In genomic region chr13:67375050-67375911, GRCm38 (mm10) we compare ENCODE assay signal across 8 mouse cellular contexts. TPM values are rescaled to one million over a fixed set of nuclear protein-coding genes. Genes with fewer than 3 reads are reported as not detected.
A peak's percentile ranks its signal among the peaks of the same experiment; 100 is the strongest.
DNase-seq lines count a peak whose midpoint lies in the region; ATAC-seq lines count a peak whose summit lies in the region.
"Not testable (repeated sequence)": the region's sequence is repeated elsewhere in the genome, so short reads cannot be mapped to it uniquely, and the experiment has no call there.

Gm28041 (minus strand) TSS chr13:67375733.
Zfp456 (minus strand) TSS chr13:67375810.

- H3K27me3 ChIP-seq in embryonic facial prominence, embryonic 10.5 days (replicated peaks; ENCODE audit: low read depth, poor library complexity, severe bottlenecking); intestine, embryonic 15.5 days (replicated peaks): not testable (repeated sequence)

- intact Hi-C loops in left cerebral cortex, postnatal 25 days (cut with DNase I), result not testable (repeated sequence)

- WGBS in embryonic facial prominence, embryonic 10.5 days, result 21% methylated on average over 15 of the region's 15 CpGs
- 21% methylated on average over 15 of the region's 15 CpGs for WGBS in intestine, embryonic 15.5 days

- not testable (repeated sequence) for H3K9me3 ChIP-seq in embryonic facial prominence, embryonic 10.5 days; intestine, embryonic 15.5 days

- peak within 1 kb of the TSS; percentile 60 for H3K4me2 ChIP-seq in intestine, embryonic 15.5 days (replicated peaks)

- peak within 1 kb of the TSS; percentile 36 for H3K9ac ChIP-seq in intestine, embryonic 15.5 days

- peak; percentile 63 for DNase-seq in adipocyte (ENCODE audit: low spot score)
- DNase-seq in embryonic facial prominence, embryonic 10.5 days (ENCODE audit: low spot score), result peak; percentile 61
- peak; percentile 33 for DNase-seq in gonadal fat pad, adult 2 months (ENCODE audit: low read depth)
- DNase-seq in left cerebral cortex, postnatal 25 days (ENCODE audit: low spot score in 2 of 2), result peak; percentile 60 to 71
- DNase-seq in right cerebral cortex, postnatal 36 days (ENCODE audit: low spot score in 2 of 2), result peak; percentile 14 to 32
- peak; percentile 83 for DNase-seq in yolk sac, embryonic 10.5 days (ENCODE audit: low spot score)

- not testable (repeated sequence) for H3K4me1 ChIP-seq in embryonic facial prominence, embryonic 10.5 days; intestine, embryonic 15.5 days (replicated peaks)

- peak within 1 kb of the TSS; percentile 59; the same call in 1 of the 2 replicates for H3K27ac ChIP-seq in embryonic facial prominence, embryonic 10.5 days (replicated peaks)
- not testable (repeated sequence) for H3K27ac ChIP-seq in intestine, embryonic 15.5 days

- H3K36me3 ChIP-seq in embryonic facial prominence, embryonic 10.5 days (replicated peaks); intestine, embryonic 15.5 days: not testable (repeated sequence)

- ATAC-seq in intestine, embryonic 15.5 days, result peak; percentile 99
- ATAC-seq in megakaryocyte-erythroid progenitor cell, adult 5-6 weeks (replicated peaks; ENCODE audit: low FRiP score, low TSS enrichment, poor library complexity, severe bottlenecking), result peak; percentile 97

- H3K4me3 ChIP-seq in embryonic facial prominence, embryonic 10.5 days, result peak within 1 kb of the TSS; percentile 59
- H3K4me3 ChIP-seq in intestine, embryonic 15.5 days (replicated peaks), result peak within 1 kb of the TSS; percentile 46

RNA-seq across cellular contexts. Expression of gene Gm28041, which starts in this region (rescaled TPM):
- polyA plus RNA-seq in embryonic facial prominence, embryonic 10.5 days (2016; fragmentation: Nextera tagmentation; extraction: Ambion mirVana), result not detected in 2 replicates
- polyA plus RNA-seq in gonadal fat pad, adult 2 months (2012; rRNA removed), result not detected in 2 replicates
- polyA plus RNA-seq in intestine, embryonic 15.5 days (2015; fragmentation: Nextera tagmentation; extraction: Ambion mirVana), result 0.39 and 0.55 TPM in 2 replicates
- total RNA-seq in left cerebral cortex, postnatal 25 days (2021), result not detected
- 0.66 TPM in 1 of 2 replicates, not detected in the other for total RNA-seq in megakaryocyte-erythroid progenitor cell, adult 5-6 weeks (2014; fragmentation: Nextera tagmentation)
- 2.3 TPM in 1 of 2 replicates, not detected in the other for total RNA-seq in megakaryocyte-erythroid progenitor cell, adult 5-6 weeks (2017)

RNA-seq across cellular contexts. Expression of gene Zfp456, which starts in this region (rescaled TPM):
- polyA plus RNA-seq in embryonic facial prominence, embryonic 10.5 days (2016; fragmentation: Nextera tagmentation; extraction: Ambion mirVana), result 0.64 and 1.4 TPM in 2 replicates
- 0.31 and 0.69 TPM in 2 replicates for polyA plus RNA-seq in gonadal fat pad, adult 2 months (2012; rRNA removed)
- polyA plus RNA-seq in intestine, embryonic 15.5 days (2015; fragmentation: Nextera tagmentation; extraction: Ambion mirVana), result 1.4 and 1.7 TPM in 2 replicates
- total RNA-seq in left cerebral cortex, postnatal 25 days (2021), result under 1 TPM; 0.87 to 0.92 TPM
- 2.4 and 2.6 TPM in 2 replicates for total RNA-seq in megakaryocyte-erythroid progenitor cell, adult 5-6 weeks (2014; fragmentation: Nextera tagmentation)
- total RNA-seq in megakaryocyte-erythroid progenitor cell, adult 5-6 weeks (2017), result 1.7 and 3.7 TPM in 2 replicates

Comparison
In these comparisons a context has a peak if more than half of its experiments do, and no peak if none do; other contexts are left out.
1. Peak in DNase-seq in gonadal fat pad, adult 2 months; RNA of the genes that start here not detected or under 1 TPM.
2. Peak in DNase-seq in left cerebral cortex, postnatal 25 days; RNA of the genes that start here not detected or under 1 TPM.
3. DNase-seq: peak in every context shown above with its lines; median percentile 83 in yolk sac, embryonic 10.5 days; 66 in left cerebral cortex, postnatal 25 days; 63 in adipocyte; 61 in embryonic facial prominence, embryonic 10.5 days; 33 in gonadal fat pad, adult 2 months; 23 in right cerebral cortex, postnatal 36 days.